Mouse (Mus musculus): ENCODE measurements at regions not wholly inside any gene's neighbourhood (a gene's known extent, or its start where the extent isn't known, plus 50 kb on each side); places are given as distances from the start of the nearest gene placed in this dataset.

GRCm38 (mm10) chr10:122274885-122275284, 173.4 kb upstream of the Avpr1a start:
- in situ Hi-C loops (cut with MboI; ENCODE audit: low pct_ligation_motif_present, low pct_unique_long_range_greater_than_20kb, low sequenced_read_pairs) (no loop called here), dilution Hi-C loops (cut with MboI; ENCODE audit: extremely low pct_ligation_motif_present, extremely low pct_unique_long_range_greater_than_20kb, low sequenced_read_pairs) (no loop called here)
- TF ChIP-seq ZKSCAN1 (IDR thresholded peaks at IDR 0.05; ENCODE audit: borderline replicate concordance, low read depth, low read length) (no peak), BHLHE40 (IDR thresholded peaks at IDR 0.05; ENCODE audit: low read depth, low read length) (no peak), ELF1 (IDR thresholded peaks at IDR 0.05; ENCODE audit: low read depth, low read length) (no peak)
- Histone ChIP-seq H3K4me2 (ENCODE audit: insufficient read depth, low read depth, poor library complexity, severe bottlenecking) (no peak overlapping the region), H3K27ac (ENCODE audit: insufficient read depth, low read depth) (no peak overlapping the region), H3K4me3 (replicated peaks in 1 of 3; ENCODE audit: low read depth in 2 of 3, low read length in 2 of 3, poor library complexity in 1 of 3) (no peak overlapping the region), H3K79me2 (replicated peaks; ENCODE audit: control insufficient read depth, extremely low read depth, insufficient read depth, poor library complexity, severe bottlenecking) (no peaks in the 10 kb centered on the region), H3K9me3 (replicated peaks; ENCODE audit: low read length) (no peaks in the 10 kb centered on the region), H3K36me3 (replicated peaks in 1 of 2; ENCODE audit: control insufficient read depth in 1 of 2, insufficient read depth in 1 of 2, low read length in 1 of 2) (no peaks in the 10 kb centered on the region), H3K27me3 (replicated peaks) (no peaks in the 10 kb centered on the region), H3K4me1 (ENCODE audit: control insufficient read depth in 1 of 2, insufficient read depth in 2 of 2) (no peaks in the 10 kb centered on the region), H3K9ac (ENCODE audit: insufficient read depth, low read depth) (no peak overlapping the region)
- no peak for DNase-seq (ENCODE audit: extremely low read depth)

- no peak overlapping the region for H3K4me3 ChIP-seq (replicated peaks in 1 of 3; ENCODE audit: low read depth in 2 of 3, low read length in 2 of 3, poor library complexity in 1 of 3)
- no peaks in the 10 kb centered on the region for H3K9me3 ChIP-seq (replicated peaks; ENCODE audit: low read length)
- dilution Hi-C loops (cut with MboI; ENCODE audit: extremely low pct_ligation_motif_present, extremely low pct_unique_long_range_greater_than_20kb, low sequenced_read_pairs) (no loop called here), in situ Hi-C loops (cut with MboI; ENCODE audit: low pct_ligation_motif_present, low pct_unique_long_range_greater_than_20kb, low sequenced_read_pairs) (no loop called here)
- no peaks in the 10 kb centered on the region for H3K36me3 ChIP-seq (replicated peaks in 1 of 2; ENCODE audit: control insufficient read depth in 1 of 2, insufficient read depth in 1 of 2, low read length in 1 of 2)
- no peak overlapping the region for H3K27ac ChIP-seq (ENCODE audit: insufficient read depth, low read depth)
- H3K27me3 ChIP-seq (replicated peaks): no peaks in the 10 kb centered on the region
- no peak overlapping the region for H3K4me2 ChIP-seq (ENCODE audit: insufficient read depth, low read depth, poor library complexity, severe bottlenecking)
- TF ChIP-seq MAX (IDR thresholded peaks at IDR 0.05; ENCODE audit: low read length): no peak
- no peak for TF ChIP-seq IRF4 (IDR thresholded peaks at IDR 0.05; ENCODE audit: low read depth, low read length)
- DNase-seq (ENCODE audit: extremely low read depth): no peak
- H3K79me2 ChIP-seq (replicated peaks; ENCODE audit: control insufficient read depth, extremely low read depth, insufficient read depth, poor library complexity, severe bottlenecking): no peaks in the 10 kb centered on the region
- no peak overlapping the region for H3K9ac ChIP-seq (ENCODE audit: insufficient read depth, low read depth)
- no peaks in the 10 kb centered on the region for H3K4me1 ChIP-seq (ENCODE audit: control insufficient read depth in 1 of 2, insufficient read depth in 2 of 2)
Measured at GRCm38 (mm10) chr10:122274181-122274580, 174.1 kb upstream of the Avpr1a start.

GRCm38 (mm10) chr10:122264070-122264469, 166.9 kb upstream of the Rxylt1 start:
- H3K9me3 ChIP-seq (replicated peaks; ENCODE audit: low read length): no peaks in the 10 kb centered on the region
- H3K9ac ChIP-seq (ENCODE audit: insufficient read depth, low read depth): no peak overlapping the region
- TF ChIP-seq HCFC1 (IDR thresholded peaks at IDR 0.05; ENCODE audit: low read depth, low read length): no peak
- no peak for TF ChIP-seq MAFK (IDR thresholded peaks at IDR 0.05; ENCODE audit: insufficient replicate concordance, low read length)
- H3K4me1 ChIP-seq (ENCODE audit: control insufficient read depth in 1 of 2, insufficient read depth in 2 of 2): no peaks in the 10 kb centered on the region
- no peak overlapping the region for H3K27ac ChIP-seq (ENCODE audit: insufficient read depth, low read depth)
- in situ Hi-C loops (cut with MboI; ENCODE audit: low pct_ligation_motif_present, low pct_unique_long_range_greater_than_20kb, low sequenced_read_pairs): no loop called here
- dilution Hi-C loops (cut with MboI; ENCODE audit: extremely low pct_ligation_motif_present, extremely low pct_unique_long_range_greater_than_20kb, low sequenced_read_pairs): no loop called here
- H3K4me3 ChIP-seq (replicated peaks in 1 of 3; ENCODE audit: low read depth in 2 of 3, low read length in 2 of 3, poor library complexity in 1 of 3): no peak overlapping the region
- no peak overlapping the region for H3K4me2 ChIP-seq (ENCODE audit: insufficient read depth, low read depth, poor library complexity, severe bottlenecking)
- H3K27me3 ChIP-seq (replicated peaks): no peaks in the 10 kb centered on the region
- H3K36me3 ChIP-seq (replicated peaks in 1 of 2; ENCODE audit: control insufficient read depth in 1 of 2, insufficient read depth in 1 of 2, low read length in 1 of 2): no peaks in the 10 kb centered on the region
- no peak for DNase-seq (ENCODE audit: extremely low read depth)
- no peaks in the 10 kb centered on the region for H3K79me2 ChIP-seq (replicated peaks; ENCODE audit: control insufficient read depth, extremely low read depth, insufficient read depth, poor library complexity, severe bottlenecking)

- no peak overlapping the region for H3K4me2 ChIP-seq (ENCODE audit: insufficient read depth, low read depth, poor library complexity, severe bottlenecking)
- dilution Hi-C loops (cut with MboI; ENCODE audit: extremely low pct_ligation_motif_present, extremely low pct_unique_long_range_greater_than_20kb, low sequenced_read_pairs): no loop called here
- no peak for DNase-seq (ENCODE audit: extremely low read depth)
Measured at GRCm38 (mm10) chr10:122259354-122259753, 162.2 kb upstream of the Rxylt1 start.

More at GRCm38 (mm10) chr10:122259354-122259753, 162.2 kb upstream of the Rxylt1 start:
- H3K36me3 ChIP-seq (replicated peaks in 1 of 2; ENCODE audit: control insufficient read depth in 1 of 2, insufficient read depth in 1 of 2, low read length in 1 of 2): no peaks in the 10 kb centered on the region
- H3K9me3 ChIP-seq (replicated peaks; ENCODE audit: low read length): no peaks in the 10 kb centered on the region
- H3K27me3 ChIP-seq (replicated peaks): no peaks in the 10 kb centered on the region
- in situ Hi-C loops (cut with MboI; ENCODE audit: low pct_ligation_motif_present, low pct_unique_long_range_greater_than_20kb, low sequenced_read_pairs): no loop called here
- H3K4me3 ChIP-seq (replicated peaks in 1 of 3; ENCODE audit: low read depth in 2 of 3, low read length in 2 of 3, poor library complexity in 1 of 3): no peak overlapping the region
- TF ChIP-seq NELFE (IDR thresholded peaks at IDR 0.05; ENCODE audit: low read depth, low read length) (no peak), MAX (IDR thresholded peaks at IDR 0.05; ENCODE audit: low read length) (no peak), TCF12 (IDR thresholded peaks at IDR 0.05; ENCODE audit: low read depth, low read length) (no peak), USF2 (conservative IDR thresholded peaks at IDR 0.05; ENCODE audit: low read depth, low read length) (no peak), MXI1 (IDR thresholded peaks at IDR 0.05; ENCODE audit: low read depth, low read length) (no peak), BHLHE40 (IDR thresholded peaks at IDR 0.05; ENCODE audit: low read depth, low read length) (no peak), CTCF (conservative IDR thresholded peaks at IDR 0.05 in 1 of 2, IDR thresholded peaks at IDR 0.05 in 1 of 2; ENCODE audit: low read depth in 2 of 2, low read length in 2 of 2) (no peak), JUND (conservative IDR thresholded peaks at IDR 0.05; ENCODE audit: low read depth, low read length) (no peak), ELF1 (IDR thresholded peaks at IDR 0.05; ENCODE audit: low read depth, low read length) (no peak), GABPA (IDR thresholded peaks at IDR 0.05; ENCODE audit: insufficient replicate concordance, low read depth, low read length) (no peak)
- no peak overlapping the region for H3K9ac ChIP-seq (ENCODE audit: insufficient read depth, low read depth)
- H3K79me2 ChIP-seq (replicated peaks; ENCODE audit: control insufficient read depth, extremely low read depth, insufficient read depth, poor library complexity, severe bottlenecking): no peaks in the 10 kb centered on the region
- no peak overlapping the region for H3K27ac ChIP-seq (ENCODE audit: insufficient read depth, low read depth)
- H3K4me1 ChIP-seq (ENCODE audit: control insufficient read depth in 1 of 2, insufficient read depth in 2 of 2): peaks cover 0 to 5% of the 10 kb centered on the region in 2 experiments; a peak in 1 of 4 replicates
